Mouse (Mus musculus) layer of hippocampus, adult 2 months (tissue): Measurements from ENCODE around the gene Igdcc3. TPM values are rescaled to one million over a fixed set of nuclear protein-coding genes. Genes with fewer than 3 reads are reported as not detected.
A peak's percentile ranks its signal among the peaks of the same experiment; 100 is the strongest.
"Not testable (repeated sequence)": the region's sequence is repeated elsewhere in the genome, so short reads cannot be mapped to it uniquely, and the experiment has no call there.

Experiments used
- DNase-seq, 2 experiments: peaks; one replicate each; pipeline ENCODE4 v3.0.0; 2022; ENCODE audit warnings: low spot score in 2 of 2
- H3K27ac ChIP-seq: fragments of 200-600 bp; 2 replicates; pipeline ENCODE4 v1.8.1; 2022
- H3K4me3 ChIP-seq: fragments of 200-600 bp; 2 replicates; pipeline ENCODE4 v1.8.1; 2022; ENCODE audit warnings: mild to moderate bottlenecking
- CTCF ChIP-seq: fragments of 200-600 bp; conservative IDR thresholded peaks from 2 replicates; pipeline ENCODE4 v1.8.1; 2022; ENCODE audit warnings: antibody characterized with exemption, mild to moderate bottlenecking, moderate library complexity
- total RNA-seq, 2 experiments: library from RNA; stranded (reverse); gene quantifications; 2 replicates each; pipeline ENCODE4 v1.2.3; 2021

The Igdcc3 gene
- total RNA-seq, 2 experiments from 2014 or later = 3.5 to 4.9 TPM

DNA sequence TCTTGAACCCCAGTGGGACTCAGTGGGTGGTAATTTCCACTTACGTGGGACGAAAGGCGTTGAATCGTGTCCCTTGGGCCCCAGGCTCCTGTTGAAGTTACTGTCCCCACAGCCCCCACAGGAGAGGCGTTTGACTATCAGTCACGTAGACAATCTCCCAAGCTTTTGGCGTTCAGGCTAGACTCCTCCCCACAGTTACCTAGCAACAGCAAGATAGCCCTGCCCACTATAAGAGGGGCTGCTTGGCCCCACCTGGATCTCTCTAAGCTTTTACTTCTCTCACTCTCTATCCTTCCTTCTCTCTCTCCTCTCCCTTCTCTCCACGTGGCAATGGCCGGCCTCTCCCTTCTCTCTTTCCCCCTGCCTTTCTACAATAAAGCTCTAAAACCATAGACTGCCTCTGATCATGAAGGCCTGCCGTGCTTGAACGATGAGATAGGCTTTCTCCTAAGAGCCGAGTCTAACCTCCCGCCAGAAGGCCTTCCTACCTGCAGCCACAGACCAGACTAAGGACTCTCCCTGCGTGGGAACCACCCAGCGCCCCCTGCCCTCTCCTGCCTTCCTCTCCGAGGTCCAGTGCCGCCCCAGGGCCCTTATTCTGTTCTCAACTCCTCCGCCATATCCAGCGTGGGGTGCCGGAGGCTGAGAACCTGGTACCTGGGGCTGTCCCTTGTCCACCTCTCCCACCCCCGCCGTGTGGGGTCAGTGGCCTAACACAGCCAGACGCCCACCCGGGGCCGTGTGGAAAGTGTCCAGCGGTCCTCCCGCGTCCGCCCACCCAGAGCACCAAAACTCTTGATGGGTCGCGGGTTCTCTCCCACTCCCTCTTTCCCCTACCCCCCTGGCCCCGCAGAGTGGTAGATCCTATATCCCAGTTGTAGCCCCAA lies 67.5 kb downstream of the Igdcc3 start:
- H3K4me3 ChIP-seq = no peak overlapping the region
- no peak for TF ChIP-seq CTCF
- H3K27ac ChIP-seq = no peak overlapping the region
- DNase-seq = no peak

DNA sequence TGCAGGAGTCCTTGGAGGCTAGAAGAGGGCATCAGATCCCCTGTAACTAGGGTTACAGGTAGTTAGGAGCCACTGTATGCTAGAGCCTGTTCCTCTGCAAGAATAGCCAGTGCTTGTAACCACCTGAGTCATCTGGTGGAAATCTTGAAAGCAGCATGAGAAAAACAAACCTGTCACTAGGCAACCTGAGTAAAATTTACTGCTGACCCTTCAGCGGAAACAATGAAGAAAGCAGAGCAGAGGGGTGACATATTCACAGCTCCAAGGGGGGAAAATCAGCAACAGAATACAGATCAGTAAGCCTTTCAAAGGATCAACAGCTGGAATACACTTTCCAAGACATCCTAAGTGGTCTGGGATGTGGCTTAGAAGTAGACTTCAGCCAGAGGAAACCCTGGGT lies 70.6 kb downstream of the Igdcc3 start:
- no peak for TF ChIP-seq CTCF
- Histone ChIP-seq H3K4me3 (no peak overlapping the region), H3K27ac (no peak overlapping the region)
- no peak for DNase-seq

DNA sequence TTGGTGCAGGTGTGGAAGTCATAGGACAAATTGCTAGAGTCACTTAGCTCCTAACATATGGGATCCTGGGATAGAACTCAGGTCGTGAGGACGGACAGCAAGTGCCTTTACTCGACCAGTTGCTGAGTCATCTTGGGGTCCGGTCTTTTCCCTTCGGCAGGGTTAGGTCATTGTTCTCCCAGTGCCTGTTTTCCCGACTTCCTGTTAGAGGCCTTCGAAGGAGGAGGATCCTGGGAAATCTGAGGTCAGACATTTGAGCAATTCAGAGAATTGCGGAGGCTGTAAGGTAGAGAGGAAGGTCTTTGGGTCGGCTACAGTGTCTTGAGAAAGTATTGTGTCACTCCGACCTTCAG lies 73.4 kb downstream of the Igdcc3 start:
- TF ChIP-seq CTCF = no peak
- DNase-seq = no peak
- Histone ChIP-seq H3K4me3 (peak overlapping the region; percentile 60), H3K27ac (peak overlapping the region; percentile 96)

DNA sequence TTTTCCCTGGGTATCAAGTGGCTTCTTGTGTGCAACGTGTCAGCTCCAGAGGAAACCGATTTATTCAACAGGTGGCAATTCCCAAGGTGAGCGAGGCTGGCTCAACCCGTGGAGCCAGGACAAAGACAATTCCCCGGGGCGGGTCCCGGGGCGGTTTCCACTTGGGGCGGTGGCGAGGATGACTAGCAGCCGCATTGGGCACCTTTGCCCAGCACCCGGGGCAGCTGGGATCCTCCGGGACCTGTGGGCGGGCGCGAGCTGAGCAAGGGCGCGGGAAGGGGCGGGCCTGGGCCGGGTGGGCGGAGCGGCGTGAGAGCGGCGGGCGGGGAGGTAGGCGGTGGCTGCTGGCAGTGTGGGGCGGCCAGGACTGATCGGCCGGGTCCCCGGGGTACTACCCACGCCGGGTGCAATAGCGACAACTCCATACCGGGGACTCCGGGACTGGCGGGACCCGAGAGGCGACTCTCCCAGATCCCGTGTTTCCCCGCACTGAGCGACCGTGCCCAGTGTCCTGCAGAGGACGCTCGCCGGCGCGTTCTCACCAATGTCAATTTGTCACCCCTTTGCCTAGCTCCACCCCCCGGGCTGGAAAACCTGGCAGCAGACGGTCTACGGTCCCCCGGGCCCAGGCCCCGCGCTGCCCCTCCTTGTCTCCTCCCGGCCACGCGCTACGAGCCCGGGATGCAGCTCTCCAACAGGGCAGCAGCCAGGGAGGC lies 73.9 kb downstream of the Igdcc3 start:
- peak; percentile 67 for TF ChIP-seq CTCF
- Histone ChIP-seq H3K4me3 (peak overlapping the region; percentile 60), H3K27ac (peak overlapping the region; percentile 96)
- DNase-seq = peak; percentile 72 to 78

DNA sequence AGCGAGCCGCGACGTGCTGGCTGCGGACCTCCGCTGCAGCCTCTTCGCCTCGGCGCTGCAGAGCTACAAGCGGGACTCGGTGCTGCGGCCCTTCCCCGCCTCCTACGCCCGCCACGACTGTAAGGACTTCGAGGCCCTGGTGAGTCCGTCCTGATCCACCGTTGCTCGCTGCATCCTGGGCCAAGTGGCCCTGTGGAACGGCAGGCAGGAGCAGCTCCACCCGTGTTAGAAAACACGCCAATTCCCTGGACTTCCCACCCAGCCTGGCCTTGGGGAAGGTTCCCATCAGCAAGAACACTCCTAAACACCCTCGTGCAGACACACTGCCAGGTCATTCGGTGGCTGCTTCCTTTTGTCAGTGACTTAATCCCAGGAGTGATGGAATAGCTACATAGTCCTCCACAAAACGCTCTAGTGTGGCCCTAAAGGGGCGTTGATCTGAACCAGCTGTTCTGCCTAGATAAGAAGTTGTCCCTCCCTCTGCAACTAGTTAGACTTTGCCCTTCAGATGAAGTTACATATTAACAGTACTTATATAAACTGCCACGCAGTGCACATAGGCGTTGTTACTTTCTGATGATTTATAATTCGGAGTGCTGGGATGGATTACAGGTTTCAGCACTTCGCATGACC lies 74.6 kb downstream of the Igdcc3 start:
- Histone ChIP-seq H3K27ac (peak overlapping the region; percentile 96), H3K4me3 (peak overlapping the region; percentile 60)
- peak in 1 of 2 experiments; percentile 34 for DNase-seq
- TF ChIP-seq CTCF = no peak

DNA sequence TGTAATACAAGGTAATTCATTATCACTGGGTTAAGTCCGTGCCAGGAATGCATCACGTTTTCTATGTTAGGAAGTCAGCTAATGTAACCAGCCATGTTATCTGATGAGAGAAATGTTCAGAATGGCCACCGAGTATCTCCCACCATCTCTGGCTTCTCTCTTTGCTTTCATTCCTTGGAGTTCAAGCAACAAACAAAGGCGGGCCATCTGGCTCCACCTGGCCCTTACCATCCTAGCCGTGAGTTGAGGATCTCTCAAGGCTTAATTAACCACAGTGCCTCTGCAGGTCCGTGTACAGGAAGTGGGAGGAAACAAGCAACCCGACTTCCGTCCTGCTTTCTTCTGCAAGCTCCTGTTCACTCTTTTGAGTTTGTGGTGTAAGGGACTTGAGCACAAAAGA lies 76.0 kb downstream of the Igdcc3 start:
- DNase-seq = no peak
- TF ChIP-seq CTCF = no peak
- Histone ChIP-seq H3K27ac (no peak overlapping the region), H3K4me3 (no peak overlapping the region)

DNA sequence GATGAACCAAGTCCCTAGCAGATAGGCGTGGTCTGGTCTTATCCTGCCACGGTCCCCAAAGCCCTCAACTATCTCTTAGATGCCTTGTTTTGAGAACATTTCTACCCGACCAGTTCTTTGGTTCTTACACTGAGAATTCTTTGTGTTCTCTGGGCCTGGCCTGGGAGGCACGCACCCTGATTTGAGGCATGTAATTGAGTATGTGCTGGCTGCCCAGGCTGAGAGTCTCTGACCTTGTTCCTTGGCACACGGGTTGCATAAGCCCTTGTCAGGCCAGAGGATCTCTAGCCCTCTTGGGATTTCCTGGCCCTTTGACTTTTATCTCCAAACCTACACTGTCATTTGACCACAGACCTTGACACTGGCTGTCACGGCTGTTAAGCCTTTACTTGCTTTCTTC lies 76.7 kb downstream of the Igdcc3 start:
- DNase-seq = no peak
- no peak for TF ChIP-seq CTCF
- no peak overlapping the region for H3K27ac ChIP-seq
- H3K4me3 ChIP-seq = no peak overlapping the region

DNA sequence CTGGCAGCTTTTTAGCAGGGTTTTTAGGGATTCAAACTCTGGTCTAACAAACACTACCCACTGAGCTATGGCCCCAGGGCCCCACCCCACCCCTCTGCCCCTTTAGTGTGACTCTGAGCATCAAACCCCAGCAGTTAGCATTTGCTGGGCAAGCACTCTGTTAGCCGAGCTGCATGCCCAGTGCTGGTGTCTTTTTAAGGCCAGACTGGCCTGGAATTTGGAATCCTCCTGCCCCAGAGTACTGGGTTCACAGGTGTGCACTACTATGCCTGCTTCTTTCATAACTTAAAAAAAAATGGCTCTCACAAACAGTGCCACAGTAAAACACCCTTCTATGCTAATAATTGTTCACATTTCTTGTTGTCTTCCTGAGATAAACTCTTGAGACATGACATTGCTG lies 77.9 kb downstream of the Igdcc3 start:
- DNase-seq = no peak

DNA sequence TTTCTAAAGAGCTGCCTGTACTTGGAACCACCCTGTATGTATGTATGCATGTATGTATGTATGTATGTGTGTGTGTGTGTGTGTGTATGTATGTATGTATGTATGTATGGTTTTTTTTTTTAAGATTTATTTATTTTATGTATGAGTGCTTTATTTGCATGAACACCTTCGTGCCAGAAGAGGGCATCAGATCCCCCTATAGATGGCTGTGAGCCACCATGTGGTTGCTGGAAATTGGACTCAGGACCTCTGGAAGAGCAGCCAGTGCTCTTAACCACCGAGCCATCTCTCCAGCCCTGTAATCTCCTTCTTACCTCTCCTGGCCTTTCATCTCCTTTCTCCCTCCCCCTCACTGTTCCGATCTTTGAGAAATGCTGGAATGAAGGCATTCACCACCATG lies 79.4 kb downstream of the Igdcc3 start:
- DNase-seq, H3K27ac ChIP-seq, H3K4me3 ChIP-seq: not testable (repeated sequence)
- TF ChIP-seq CTCF = peak; percentile 47

More for the DNA sequence above, 77.9 kb downstream of the Igdcc3 start:
- H3K27ac ChIP-seq = no peak overlapping the region
- TF ChIP-seq CTCF = no peak
- no peak overlapping the region for H3K4me3 ChIP-seq

DNA sequence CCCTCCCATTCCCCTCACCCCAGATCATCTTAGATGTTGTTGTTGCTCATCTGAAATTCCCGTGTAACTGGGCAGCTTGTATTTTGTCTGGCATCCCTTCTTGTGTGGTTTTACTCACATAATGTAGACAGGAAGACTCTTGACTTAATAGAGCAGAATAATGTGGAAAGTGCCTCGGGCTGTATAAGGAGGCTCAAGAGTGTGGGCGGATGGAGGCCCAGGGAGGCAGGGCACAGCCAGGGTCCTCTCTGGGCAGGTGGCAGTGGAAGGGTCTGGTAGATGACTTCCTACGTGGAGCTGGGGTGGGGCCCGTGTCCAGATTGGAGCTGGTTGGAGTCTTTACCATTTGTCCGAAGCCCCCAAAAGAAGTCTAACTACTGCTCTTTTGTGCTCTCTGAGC lies 82.9 kb downstream of the Igdcc3 start:
- no peak for DNase-seq
- Histone ChIP-seq H3K27ac (no peak overlapping the region), H3K4me3 (no peak overlapping the region)
- TF ChIP-seq CTCF = no peak

DNA sequence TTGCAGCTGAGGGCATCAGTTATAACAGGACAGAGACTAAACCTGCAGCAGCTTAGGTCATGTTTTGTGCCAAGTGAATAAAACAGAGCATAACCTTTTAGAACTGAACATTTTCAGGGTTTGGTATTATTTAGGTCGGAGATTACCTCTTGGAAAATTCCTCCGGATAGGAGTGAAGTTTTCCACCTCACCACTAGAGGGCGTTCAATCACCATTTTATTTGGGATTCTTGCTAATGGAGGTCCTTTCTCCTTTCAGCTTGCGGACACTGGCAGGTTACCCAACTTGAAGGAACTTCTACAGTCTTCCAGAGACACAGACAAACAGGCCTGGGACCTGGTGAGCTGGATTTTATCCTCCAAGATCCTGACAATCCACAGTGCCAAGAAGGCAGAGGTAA lies 84.8 kb downstream of the Igdcc3 start:
- DNase-seq = no peak
- peak; percentile 84 for TF ChIP-seq CTCF
- Histone ChIP-seq H3K27ac (no peak overlapping the region), H3K4me3 (no peak overlapping the region)

DNA sequence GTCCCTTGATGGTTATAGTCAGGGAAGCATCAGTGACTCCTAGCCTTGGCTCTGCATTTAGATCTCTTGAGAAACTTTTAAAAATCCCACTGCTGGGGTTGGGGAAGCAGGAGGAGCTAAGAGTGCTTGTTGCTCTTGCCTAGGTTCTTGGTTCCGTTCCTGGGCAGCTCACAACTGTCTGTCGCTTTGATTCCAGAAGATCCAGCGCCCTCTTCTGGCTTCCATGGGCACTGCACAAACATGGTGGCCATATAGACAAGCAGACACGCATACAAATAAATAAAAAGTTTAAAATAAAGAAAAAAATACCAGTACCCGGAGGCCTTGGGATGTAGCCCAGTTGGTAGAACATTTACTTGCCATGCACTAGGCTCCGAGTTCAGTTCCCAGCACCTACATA lies 89.3 kb downstream of the Igdcc3 start:
- no peak overlapping the region for H3K27ac ChIP-seq
- DNase-seq = no peak
- peak; percentile 35 for TF ChIP-seq CTCF
- H3K4me3 ChIP-seq = no peak overlapping the region

DNA sequence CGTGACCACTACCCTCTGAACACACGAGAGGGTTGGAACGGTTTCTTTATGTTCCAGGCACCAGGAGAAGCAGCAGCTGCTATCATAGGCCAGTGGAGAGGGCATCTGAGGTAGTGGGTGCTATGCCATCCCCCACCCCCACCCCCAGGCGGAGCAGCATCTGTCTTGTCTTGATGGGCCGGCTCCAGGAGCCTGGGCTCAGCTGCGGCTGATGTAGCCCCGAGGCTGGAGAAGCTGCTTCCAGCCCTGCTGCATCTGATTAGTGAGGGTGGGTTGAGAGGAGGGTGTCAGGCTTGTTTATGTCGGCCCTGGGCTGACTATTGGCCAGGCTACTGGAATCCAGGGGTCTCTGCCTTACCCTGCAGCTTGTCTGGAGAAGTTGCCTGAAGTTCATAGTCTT lies 90.3 kb downstream of the Igdcc3 start:
- TF ChIP-seq CTCF = no peak
- no peak for DNase-seq
- Histone ChIP-seq H3K4me3 (no peak overlapping the region), H3K27ac (no peak overlapping the region)
